Mouse (Mus musculus) MEL (cell line): ENCODE measurements around the gene Sgpl1. TPM values are rescaled to one million over a fixed set of nuclear protein-coding genes. Genes with fewer than 3 reads are reported as not detected.

ENCODE experiments used
- DNase-seq: peaks from one replicate; pipeline ENCODE4 v3.0.0; 2011; ENCODE audit warnings: low read depth, low spot score
- H3K27ac ChIP-seq: 2 replicates; pipeline ENCODE4 v1.5.1; 2012; ENCODE audit warnings: low read depth, mild to moderate bottlenecking, control low read depth, low read length, moderate library complexity; ENCODE audit not compliant: control insufficient read depth
- H3K27me3 ChIP-seq, 2 experiments: fragments of 150-350 bp in 1 of 2; sonication (generic) in 1 of 2; 2 replicates each; pipeline ENCODE4 v1.6.1; 2012; ENCODE audit warnings: low read length in 2 of 2, mild to moderate bottlenecking in 2 of 2, improper control_type of control experiment in 1 of 2, moderate library complexity in 1 of 2; ENCODE audit not compliant: insufficient read depth in 2 of 2, control insufficient read depth in 1 of 2
- H3K36me3 ChIP-seq, 2 experiments: 2 replicates each; pipeline ENCODE4 v1.6.1; 2012 to 2014; ENCODE audit warnings: low read length in 2 of 2, improper control_type of control experiment in 1 of 2, inconsistent platforms in 1 of 2, mild to moderate bottlenecking in 1 of 2; ENCODE audit not compliant: insufficient read depth in 2 of 2, control insufficient read depth in 1 of 2
- H3K4me1 ChIP-seq, 2 experiments: fragments of 150-350 bp in 1 of 2; sonication (generic) in 1 of 2; 2 replicates each; pipeline ENCODE4 v1.6.1; 2012; ENCODE audit warnings: low read length in 2 of 2, improper control_type of control experiment in 1 of 2, mild to moderate bottlenecking in 1 of 2; ENCODE audit not compliant: insufficient read depth in 2 of 2, control insufficient read depth in 1 of 2
- H3K4me3 ChIP-seq, 2 experiments: fragments of 150-350 bp in 1 of 2; sonication (generic) in 1 of 2; 2 replicates each; pipeline ENCODE4 v1.5.1; 2012; ENCODE audit warnings: low read depth in 2 of 2, low read length in 2 of 2, mild to moderate bottlenecking in 2 of 2, moderate library complexity in 2 of 2, control low read depth in 1 of 2, improper control_type of control experiment in 1 of 2; ENCODE audit not compliant: control insufficient read depth in 1 of 2, insufficient read depth in 1 of 2
- H3K79me2 ChIP-seq: 2 replicates; pipeline ENCODE4 v1.6.1; 2012; ENCODE audit warnings: mild to moderate bottlenecking, low read length, moderate library complexity; ENCODE audit not compliant: control insufficient read depth, poor library complexity, insufficient read depth
- H3K9ac ChIP-seq: 2 replicates; pipeline ENCODE4 v1.6.1; 2012; ENCODE audit warnings: low read depth, mild to moderate bottlenecking, control low read depth, low read length, moderate library complexity; ENCODE audit not compliant: control insufficient read depth, poor library complexity, severe bottlenecking
- H3K9me3 ChIP-seq: fragments of 150-350 bp; sonication (generic); replicated peaks from 2 replicates; pipeline ENCODE4 v1.6.1; 2012; ENCODE audit warnings: mild to moderate bottlenecking, low read length, improper control_type of control experiment, moderate library complexity; ENCODE audit not compliant: insufficient read depth
- BHLHE40 ChIP-seq: IDR thresholded peaks from 2 replicates; pipeline ENCODE4 v1.6.1; 2012; ENCODE audit warnings: low read depth, mild to moderate bottlenecking, inconsistent platforms, low read length, improper control_type of control experiment, borderline replicate concordance
- CHD1 ChIP-seq: IDR thresholded peaks from 2 replicates; pipeline ENCODE4 v1.6.1; 2012; ENCODE audit warnings: low read depth, mild to moderate bottlenecking, inconsistent platforms, low read length, improper control_type of control experiment
- CHD2 ChIP-seq: IDR thresholded peaks from 2 replicates; pipeline ENCODE4 v1.6.1; 2011; ENCODE audit warnings: low read length, improper control_type of control experiment
- E2F4 ChIP-seq: IDR thresholded peaks from 2 replicates; pipeline ENCODE4 v1.6.1; 2011; ENCODE audit warnings: low read depth, low read length, improper control_type of control experiment, borderline replicate concordance
- ELF1 ChIP-seq: IDR thresholded peaks from 2 replicates; pipeline ENCODE4 v1.6.1; 2014; ENCODE audit warnings: low read depth, mild to moderate bottlenecking, inconsistent platforms, low read length, improper control_type of control experiment, moderate library complexity
- EP300 ChIP-seq, 2 experiments: IDR thresholded peaks; 2 replicates each; pipeline ENCODE4 v1.6.1; 2011; ENCODE audit warnings: improper control_type of control experiment in 2 of 2, low read length in 2 of 2, low read depth in 1 of 2, mild to moderate bottlenecking in 1 of 2
- GATA1 ChIP-seq: IDR thresholded peaks from 2 replicates; pipeline ENCODE4 v1.6.1; 2011; ENCODE audit warnings: low read depth, low read length, improper control_type of control experiment
- KAT2A ChIP-seq: conservative IDR thresholded peaks from 2 replicates; pipeline ENCODE4 v1.6.1; 2012; ENCODE audit warnings: low read depth, low read length, improper control_type of control experiment, inconsistent platforms
- MAX ChIP-seq: IDR thresholded peaks from 2 replicates; pipeline ENCODE4 v1.6.1; 2011; ENCODE audit warnings: low read length, improper control_type of control experiment
- MEF2A ChIP-seq: IDR thresholded peaks from 2 replicates; pipeline ENCODE4 v1.6.1; 2014; ENCODE audit warnings: low read depth, mild to moderate bottlenecking, inconsistent platforms, low read length, improper control_type of control experiment; ENCODE audit not compliant: poor library complexity, insufficient replicate concordance, severe bottlenecking; ENCODE audit errors: extremely low read depth
- MXI1 ChIP-seq: IDR thresholded peaks from 2 replicates; pipeline ENCODE4 v1.6.1; 2011; ENCODE audit warnings: mild to moderate bottlenecking, low read depth, low read length, improper control_type of control experiment
- MYB ChIP-seq: IDR thresholded peaks from 2 replicates; pipeline ENCODE4 v1.6.1; 2011; ENCODE audit warnings: mild to moderate bottlenecking, low read depth, low read length, improper control_type of control experiment
- MYC ChIP-seq: IDR thresholded peaks from 2 replicates; pipeline ENCODE4 v1.6.1; 2011; ENCODE audit warnings: low read depth, mild to moderate bottlenecking, low read length, improper control_type of control experiment, moderate library complexity
- NELFE ChIP-seq: IDR thresholded peaks from 2 replicates; pipeline ENCODE4 v1.6.1; 2011; ENCODE audit warnings: low read depth, low read length, improper control_type of control experiment
- NRF1 ChIP-seq: IDR thresholded peaks from 2 replicates; pipeline ENCODE4 v1.6.1; 2014; ENCODE audit warnings: low read depth, mild to moderate bottlenecking, inconsistent platforms, low read length, improper control_type of control experiment, moderate library complexity; ENCODE audit not compliant: poor library complexity, insufficient read depth, severe bottlenecking
- POLR2A ChIP-seq, 2 experiments: IDR thresholded peaks; 2 replicates each; pipeline ENCODE4 v1.6.1; 2011 to 2012; ENCODE audit warnings: low read length in 2 of 2, mild to moderate bottlenecking in 2 of 2, control low read depth in 1 of 2, improper control_type of control experiment in 1 of 2, low read depth in 1 of 2, moderate library complexity in 1 of 2; ENCODE audit not compliant: control insufficient read depth in 1 of 2, insufficient read depth in 1 of 2, poor library complexity in 1 of 2
- POLR2AphosphoS2 ChIP-seq: IDR thresholded peaks from 2 replicates; pipeline ENCODE4 v1.6.1; 2011; ENCODE audit warnings: low read length, improper control_type of control experiment
- SIN3A ChIP-seq: IDR thresholded peaks from 2 replicates; pipeline ENCODE4 v1.6.1; 2012; ENCODE audit warnings: low read length, improper control_type of control experiment, inconsistent platforms
- SMC3 ChIP-seq: IDR thresholded peaks from 2 replicates; pipeline ENCODE4 v1.6.1; 2011; ENCODE audit warnings: low read depth, low read length, improper control_type of control experiment
- TCF12 ChIP-seq: IDR thresholded peaks from 2 replicates; pipeline ENCODE4 v1.6.1; 2014; ENCODE audit warnings: low read depth, mild to moderate bottlenecking, inconsistent platforms, low read length, improper control_type of control experiment, moderate library complexity
- UBTF ChIP-seq: IDR thresholded peaks from 2 replicates; pipeline ENCODE4 v1.6.1; 2012; ENCODE audit warnings: low read depth, mild to moderate bottlenecking, inconsistent platforms, low read length, improper control_type of control experiment, moderate library complexity, borderline replicate concordance; ENCODE audit not compliant: insufficient read depth
- USF1 ChIP-seq: IDR thresholded peaks from 2 replicates; pipeline ENCODE4 v1.6.1; 2014; ENCODE audit warnings: low read depth, mild to moderate bottlenecking, inconsistent platforms, low read length, improper control_type of control experiment, moderate library complexity
- ZC3H11A ChIP-seq: IDR thresholded peaks from 2 replicates; pipeline ENCODE4 v1.6.1; 2012; ENCODE audit warnings: low read depth, mild to moderate bottlenecking, inconsistent platforms, low read length, improper control_type of control experiment
- ZKSCAN1 ChIP-seq: IDR thresholded peaks from 2 replicates; pipeline ENCODE4 v1.6.1; 2012; ENCODE audit warnings: low read depth, mild to moderate bottlenecking, inconsistent platforms, low read length, improper control_type of control experiment, moderate library complexity
- ZMIZ1 ChIP-seq: IDR thresholded peaks from 2 replicates; pipeline ENCODE4 v1.6.1; 2012; ENCODE audit warnings: low read depth, mild to moderate bottlenecking, inconsistent platforms, low read length, improper control_type of control experiment, moderate library complexity
- ZNF384 ChIP-seq: IDR thresholded peaks from 2 replicates; pipeline ENCODE4 v1.6.1; 2012; ENCODE audit warnings: low read depth, mild to moderate bottlenecking, inconsistent platforms, low read length, improper control_type of control experiment
- polyA plus RNA-seq, 2 experiments: library from polyadenylated mRNA; stranded (reverse) in 1 of 2; unstranded in 1 of 2; fragments of >175 nt in 1 of 2; fragments of >200 nt in 1 of 2; gene quantifications; 2 replicates each; pipeline versions ENCODE4 v1.2.1 to v1.2.4; 2012; ENCODE audit warnings: low replicate concordance in 2 of 2, low read depth in 1 of 2; ENCODE audit not compliant: insufficient read length in 2 of 2, insufficient read depth in 1 of 2, missing spikeins in 1 of 2
- total RNA-seq: library from RNA; depleted of rRNA; stranded (reverse); fragments of 300-350 nt; gene quantifications from 2 replicates; pipeline ENCODE4 v1.2.3, GENCODE M21; 2012

Gene Sgpl1
- total and polyA plus RNA-seq, 3 experiments: 8.7 to 11.7 TPM; not detected in 1

- TF ChIP-seq KAT2A (no peak), MXI1 (no peak)
Observed at GRCm38 (mm10) chr10:61168393-61168792, 20.9 kb upstream of the Sgpl1 start (continued).

GRCm38 (mm10) chr10:61167333-61168096 lies 20.0 kb upstream of the Sgpl1 start:
- Histone ChIP-seq H3K4me1 (no peaks in the 10 kb centered on the region), H3K27ac (no peak overlapping the region), H3K4me3 (no peak overlapping the region)

GRCm38 (mm10) chr10:61162366-61162765 lies 14.9 kb upstream of the Sgpl1 start:
- Histone ChIP-seq H3K4me1 (no peaks in the 10 kb centered on the region), H3K27ac (no peak overlapping the region), H3K9me3 (no peaks in the 10 kb centered on the region), H3K79me2 (no peaks in the 10 kb centered on the region), H3K4me3 (no peak overlapping the region), H3K27me3 (no peaks in the 10 kb centered on the region; a peak in 1 of 4 replicates), H3K36me3 (no peaks in the 10 kb centered on the region), H3K9ac (no peak overlapping the region)
- TF ChIP-seq MYB (no peak), CHD1 (no peak), ZC3H11A (no peak), E2F4 (no peak), EP300 (IDR thresholded peaks at IDR 0.05; ENCODE audit: low read depth in 1 of 2, low read length in 2 of 2) (no peak), NELFE (no peak), NRF1 (no peak), USF1 (no peak), GATA1 (no peak), BHLHE40 (no peak), SMC3 (no peak), CHD2 (no peak), SIN3A (no peak), MYC (no peak), ELF1 (no peak), POLR2A (IDR thresholded peaks at IDR 0.05; ENCODE audit: control insufficient read depth in 1 of 2, insufficient read depth in 1 of 2, low read depth in 1 of 2, low read length in 2 of 2, poor library complexity in 1 of 2) (no peak), MEF2A (no peak), UBTF (no peak), ZKSCAN1 (no peak)
- no peak for DNase-seq

More at GRCm38 (mm10) chr10:61167333-61168096, 20.0 kb upstream of the Sgpl1 start:
- TF ChIP-seq GATA1 (no peak), TCF12 (no peak), ZC3H11A (no peak), EP300 (IDR thresholded peaks at IDR 0.05; ENCODE audit: low read depth in 1 of 2, low read length in 2 of 2) (no peak), ZMIZ1 (no peak), ZKSCAN1 (no peak), CHD2 (no peak), POLR2AphosphoS2 (no peak), MYB (no peak), MAX (no peak), ZNF384 (no peak), UBTF (no peak), KAT2A (no peak)
- TF ChIP-seq, all 39 proteins: peak for 0
- H3K36me3 ChIP-seq: no peaks in the 10 kb centered on the region
- no peak overlapping the region for H3K9ac ChIP-seq
- no peaks in the 10 kb centered on the region for H3K79me2 ChIP-seq
- no peaks in the 10 kb centered on the region for H3K9me3 ChIP-seq
- DNase-seq: no peak
- peaks cover 0 to 4% of the 10 kb centered on the region in 2 experiments; a peak in 2 of 4 replicates for H3K27me3 ChIP-seq
